Mouse (Mus musculus): ENCODE measurements around the gene Dync1i2. TPM values are rescaled to one million over a fixed set of nuclear protein-coding genes. Genes with fewer than 3 reads are reported as not detected.

The Dync1i2 gene
- total RNA-seq, 2 experiments from 2014 or later, result 54.5 to 62.8 TPM

Other genes with a start within 250 kb of the Dync1i2 start
- gene Dcaf17, start 156.4 kb upstream of the Dync1i2 start, total RNA-seq (2021), result 1 to 10 TPM; 4.4 to 7.5 TPM
- gene Mettl8, start 156.1 kb upstream of the Dync1i2 start, total RNA-seq (2021), result 1 to 10 TPM; 7.4 to 8.7 TPM
- gene Cybrd1, start 93.8 kb upstream of the Dync1i2 start, total RNA-seq (2021), result 1 to 10 TPM; 3.0 to 4.1 TPM
- gene Slc25a12, start 156.0 kb downstream of the Dync1i2 start, total RNA-seq (2021), result 100 to 1,000 TPM; 269 to 340 TPM
- gene Hat1, start 177.3 kb downstream of the Dync1i2 start, total RNA-seq (2021), result 10 to 100 TPM; 17.4 to 20.3 TPM
- gene Metap1d, start 241.6 kb downstream of the Dync1i2 start, total RNA-seq (2021), result 10 to 100 TPM; 22.6 to 26.1 TPM